Mouse (Mus musculus) heart, postnatal 25 days (tissue): ENCODE results near the gene Zfp951. TPM values are rescaled to one million over a fixed set of nuclear protein-coding genes. Genes with fewer than 3 reads are reported as not detected.
"Not testable (repeated sequence)": the region's sequence is repeated elsewhere in the genome, so short reads cannot be mapped to it uniquely, and the experiment has no call there.

ENCODE experiments used
- DNase-seq: peaks from one replicate; pipeline ENCODE4 v3.0.0; 2022; ENCODE audit warnings: low spot score
- intact Hi-C: fragments of 180-260 bp; cut with DNase I; formaldehyde crosslinking; loops from one replicate; pipeline ENCODE4 v1.15.1; 2025
- total RNA-seq, 2 experiments: library from RNA; stranded (reverse); gene quantifications; 2 replicates each; pipeline ENCODE4 v1.2.3; 2021

The Zfp951 gene
- 1 to 10 TPM; 1.2 to 1.5 TPM for total RNA-seq

DNA sequence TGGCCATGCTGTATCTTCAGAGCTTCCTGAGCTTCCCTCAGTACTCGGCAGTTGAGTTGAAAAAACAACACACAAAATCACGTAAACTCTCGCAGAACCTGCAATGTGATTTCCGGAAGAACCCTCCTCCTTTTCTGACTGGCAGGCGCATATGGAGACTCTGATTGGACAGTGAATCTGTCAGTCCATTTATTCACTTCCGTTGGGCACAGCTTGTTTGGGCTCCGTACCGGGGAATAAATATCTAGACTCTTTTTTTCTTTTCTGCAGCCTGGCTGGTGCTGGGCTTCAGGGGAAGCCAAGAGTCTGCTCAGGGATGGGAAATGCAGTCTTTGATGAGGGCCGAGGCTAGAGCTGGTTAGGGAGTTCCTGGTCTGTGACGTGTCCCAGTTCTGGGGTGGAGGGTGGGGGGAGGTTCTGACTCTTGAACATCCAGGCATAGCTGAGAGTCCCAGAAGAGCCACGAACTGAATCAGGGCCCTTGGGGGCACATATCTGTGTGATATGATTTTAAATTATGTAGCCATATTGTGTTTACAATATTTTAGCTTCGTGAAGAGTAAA lies at the start of gene Zfp951:
TSS of gene Zfp951 (minus strand) at position 109 of the 564 bp plus-strand sequence.
- intact Hi-C loops: not testable (repeated sequence)
- peak; percentile 58 for DNase-seq

DNA sequence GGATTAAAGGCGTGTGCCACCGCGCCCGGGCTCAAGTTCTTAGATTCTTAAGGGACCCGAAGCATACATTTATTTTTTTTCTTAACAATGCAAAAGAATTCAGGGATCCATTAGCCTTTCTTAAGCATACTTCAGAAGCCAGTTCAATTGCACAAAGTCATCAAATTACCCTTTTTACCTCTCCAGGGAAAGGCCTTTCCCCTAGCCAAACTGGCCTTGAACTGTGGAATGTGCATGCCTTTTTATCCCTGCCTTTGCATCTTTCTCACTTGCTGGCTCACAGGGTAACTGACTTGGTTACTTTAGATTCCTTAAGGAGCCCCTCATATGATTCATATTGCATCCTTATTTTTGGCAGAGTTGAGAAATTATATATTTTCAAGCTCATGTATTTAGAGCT lies 46.7 kb upstream of the Zfp951 start:
- intact Hi-C loops, DNase-seq: not testable (repeated sequence)

DNA sequence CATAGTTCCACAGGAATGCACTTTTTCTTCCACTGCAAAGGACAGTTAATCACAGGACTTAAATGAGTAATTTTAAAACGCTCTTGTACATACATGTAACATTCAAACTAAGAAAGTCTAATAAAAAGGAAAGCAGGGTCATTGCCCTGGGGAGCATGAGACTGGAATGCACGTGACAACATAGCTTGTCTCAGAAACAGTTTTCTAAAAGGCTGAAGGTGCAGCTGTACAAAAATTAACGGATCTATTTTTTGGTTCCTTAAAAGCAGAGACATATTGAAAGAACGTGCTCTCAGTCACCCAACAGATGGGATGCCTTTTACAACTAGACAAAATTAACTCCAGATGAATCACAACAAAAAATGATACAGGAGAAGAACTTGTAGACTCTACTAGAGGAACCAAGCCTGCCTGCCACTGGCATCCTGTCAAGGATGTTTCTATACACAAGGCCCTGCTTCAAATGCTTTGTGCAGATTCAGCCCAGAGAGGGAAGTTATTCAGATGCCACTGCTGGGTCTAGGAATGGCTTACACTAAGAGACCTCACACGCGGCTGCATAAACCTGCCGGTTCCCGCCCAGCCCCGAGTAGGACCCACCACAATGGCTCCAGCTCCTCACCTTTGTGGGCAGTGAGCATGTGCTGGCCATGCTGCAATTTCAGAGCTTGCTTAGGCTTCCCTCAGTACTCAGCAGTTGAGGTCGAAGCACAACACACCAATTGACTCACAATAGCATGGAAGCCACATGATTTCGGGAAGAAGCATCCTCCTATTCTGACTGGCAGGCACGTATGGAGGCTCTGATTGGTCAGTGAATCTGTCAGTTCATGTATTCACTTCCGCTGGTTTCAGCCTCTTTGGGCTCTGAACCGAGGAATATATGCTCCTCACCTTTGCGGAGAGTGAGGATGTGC lies 567 bp downstream of the Zfp951 start:
- DNase-seq, intact Hi-C loops: not testable (repeated sequence)

DNA sequence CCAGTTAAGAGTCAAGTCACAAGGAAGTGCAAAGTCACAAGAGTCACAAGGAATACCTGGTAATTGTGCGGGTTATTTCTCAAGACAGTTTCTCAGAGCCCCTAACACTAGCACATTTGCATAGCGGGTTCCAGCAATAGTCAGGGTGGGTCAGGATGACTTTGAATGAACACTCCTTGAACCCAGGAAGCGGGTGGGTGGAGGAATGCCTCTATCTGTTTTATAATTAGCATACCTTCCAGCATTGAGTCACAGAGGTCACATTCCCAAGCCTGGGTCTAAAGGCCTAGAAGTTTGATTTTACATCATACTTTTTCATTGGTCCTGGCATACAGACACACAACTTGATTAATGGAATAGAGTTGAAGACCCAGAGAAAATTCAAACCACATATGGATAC lies 5.3 kb downstream of the Zfp951 start:
- DNase-seq, intact Hi-C loops: not testable (repeated sequence)

DNA sequence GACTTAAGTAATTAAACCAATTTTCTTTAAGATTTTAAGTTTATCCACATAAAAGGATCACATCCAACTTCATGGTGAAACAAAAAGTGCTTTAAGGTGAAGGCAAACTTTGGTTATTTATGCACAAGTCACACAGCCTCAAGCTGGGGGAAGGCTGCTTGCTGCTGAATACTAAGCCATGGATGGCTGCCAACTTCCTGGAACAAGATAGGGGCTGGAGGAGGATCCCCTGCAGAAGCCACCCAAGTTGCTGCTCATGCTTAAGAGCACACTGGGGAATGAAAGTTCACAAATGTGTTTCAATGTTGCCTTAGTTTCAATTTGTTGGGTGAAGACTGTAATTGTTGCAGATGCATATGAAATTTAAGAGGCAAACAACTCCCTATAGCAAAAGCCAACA lies 26.5 kb downstream of the Zfp951 start:
- no peak for DNase-seq
- intact Hi-C loops: no loop called here

DNA sequence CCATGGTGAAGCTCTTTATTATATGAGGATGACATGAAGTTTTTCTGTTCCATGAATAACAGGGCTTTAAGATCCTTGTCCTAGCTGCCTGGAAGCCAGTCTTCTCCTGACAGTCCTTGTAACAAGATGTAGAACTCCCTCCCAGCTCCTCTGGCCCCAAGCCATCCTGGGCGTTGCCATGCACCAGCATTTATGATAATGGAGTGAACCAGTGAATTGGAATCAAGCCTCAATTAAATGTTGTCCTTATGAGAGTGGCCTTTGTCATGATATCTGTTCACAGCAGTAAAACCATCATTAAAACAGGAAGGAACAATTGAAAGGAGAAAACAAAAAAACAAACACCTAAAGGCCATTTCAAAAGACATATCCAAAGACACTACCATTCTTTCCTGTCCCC lies 30.3 kb downstream of the Zfp951 start:
- DNase-seq: no peak
- intact Hi-C loops: no loop called here

DNA sequence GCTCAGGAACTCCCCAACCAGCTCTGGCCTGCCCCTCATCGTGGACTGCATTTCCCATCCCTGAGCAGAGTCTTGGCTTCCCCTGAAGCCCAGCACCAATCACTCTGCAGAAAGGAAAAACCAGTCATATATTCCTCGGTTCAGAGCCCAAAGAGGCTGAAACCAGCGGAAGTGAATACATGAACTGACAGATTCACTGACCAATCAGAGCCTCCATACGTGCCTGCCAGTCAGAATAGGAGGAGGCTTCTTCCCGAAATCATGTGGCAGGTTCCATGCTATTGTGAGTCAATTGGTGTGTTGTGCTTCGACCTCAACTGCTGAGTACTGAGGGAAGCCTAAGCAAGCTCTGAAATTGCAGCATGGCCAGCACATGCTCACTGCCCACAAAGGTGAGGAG lies 89.7 kb downstream of the Zfp951 start:
- intact Hi-C loops, DNase-seq: not testable (repeated sequence)

Other genes with a start within 250 kb of the Zfp951 start
- under 1 TPM; 0.16 to 0.31 TPM for gene Abcg3, start 122.6 kb upstream of the Zfp951 start, total RNA-seq